Mouse (Mus musculus) kidney, adult 2 months (tissue): ENCODE measurements around the gene Mrpl55.

Experiments used
- CTCF ChIP-seq: fragments of 200-500 bp; conservative IDR thresholded peaks from 2 replicates; pipeline ENCODE4 v1.5.1; 2011; ENCODE audit warnings: low read depth, mild to moderate bottlenecking, control low read depth, low read length, moderate library complexity, mixed read lengths; ENCODE audit not compliant: insufficient read depth, insufficient read length
- POLR2A ChIP-seq: fragments of 200-500 bp; IDR thresholded peaks from one replicate; pipeline ENCODE4 v1.6.1; 2011; ENCODE audit warnings: low read depth, low read length, control low read depth

- no peak for TF ChIP-seq CTCF
- TF ChIP-seq POLR2A, result no peak
Measured at GRCm38 (mm10) chr11:59218389-59218998, 16.2 kb downstream of the Mrpl55 start.
